Mouse (Mus musculus) heart, embryonic 10.5 days (tissue): ENCODE results near the gene Aatk. TPM values are rescaled to one million over a fixed set of nuclear protein-coding genes. Genes with fewer than 3 reads are reported as not detected.

Experiments used
- DNase-seq: peaks from one replicate; pipeline ENCODE4 v3.0.0-alpha.2; 2017; ENCODE audit warnings: low spot score
- H3K27ac ChIP-seq: fragments of 300-500 bp; sonication (generic); 2 replicates; pipeline ENCODE4 v1.5.1; 2016; ENCODE audit warnings: mild to moderate bottlenecking
- H3K27me3 ChIP-seq: fragments of 300-500 bp; sonication (generic); 2 replicates; pipeline ENCODE4 v1.6.1; 2016; ENCODE audit warnings: mild to moderate bottlenecking; ENCODE audit not compliant: poor library complexity, insufficient read depth, severe bottlenecking
- H3K36me3 ChIP-seq: fragments of 300-500 bp; sonication (generic); 2 replicates; pipeline ENCODE4 v1.6.1; 2016; ENCODE audit warnings: mild to moderate bottlenecking, moderate library complexity
- H3K4me1 ChIP-seq: fragments of 300-500 bp; sonication (generic); 2 replicates; pipeline ENCODE4 v1.6.1; 2016; ENCODE audit warnings: mild to moderate bottlenecking
- H3K4me3 ChIP-seq: fragments of 300-500 bp; sonication (generic); 2 replicates; pipeline ENCODE4 v1.5.1; 2016; ENCODE audit warnings: mild to moderate bottlenecking, moderate library complexity
- H3K9me3 ChIP-seq: fragments of 300-500 bp; sonication (generic); 2 replicates; pipeline ENCODE4 v1.6.1; 2016; ENCODE audit warnings: mild to moderate bottlenecking, moderate library complexity
- WGBS: fragments of 180-500 bp; shearing (Covaris S2); methylation state at CpG from one replicate; pipeline ENCODE4 v1.1.7; 2016; 5-methylcytosine and 5-hydroxymethylcytosine counted together
- polyA plus RNA-seq: library from polyadenylated mRNA; unstranded; fragments of >200 nt; fragmentation: Nextera tagmentation; extraction: Ambion mirVana; gene quantifications from 2 replicates; pipeline ENCODE4 v1.2.1, GENCODE M21; 2016

Gene Aatk
- polyA plus RNA-seq, 1 experiment from 2014 or later, result 0.58 TPM

DNA sequence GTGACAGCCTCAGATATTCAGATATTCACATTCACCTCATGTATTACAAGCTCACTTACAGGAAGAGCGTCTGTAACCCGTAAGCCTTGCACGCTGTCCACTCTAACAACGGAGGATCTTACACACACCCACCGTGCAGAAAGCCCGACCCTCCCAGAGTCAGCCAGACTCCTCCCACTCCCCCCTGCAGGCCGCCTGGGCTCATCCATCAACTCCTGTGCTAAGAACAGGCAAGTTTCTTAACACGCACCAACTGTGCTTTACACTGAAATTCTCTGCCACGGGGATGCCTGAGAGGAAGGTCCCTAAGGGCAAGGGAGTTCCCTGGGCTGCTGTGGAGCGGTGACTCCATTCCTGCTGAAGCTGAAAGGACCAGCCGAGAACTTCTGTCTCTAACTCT lies 22.3 kb upstream of the Aatk start:
- Histone ChIP-seq H3K4me3 (no peak overlapping the region), H3K4me1 (peaks cover 74% of the 10 kb centered on the region), H3K9me3 (no peaks in the 10 kb centered on the region), H3K36me3 (peaks cover 92% of the 10 kb centered on the region), H3K27ac (peak overlapping the region; percentile 17; the same call in 1 of the 2 replicates), H3K27me3 (peaks cover 16% of the 10 kb centered on the region)
- DNase-seq, result no peak
- WGBS, result 39% methylated on average over 11 of the region's 11 CpGs

DNA sequence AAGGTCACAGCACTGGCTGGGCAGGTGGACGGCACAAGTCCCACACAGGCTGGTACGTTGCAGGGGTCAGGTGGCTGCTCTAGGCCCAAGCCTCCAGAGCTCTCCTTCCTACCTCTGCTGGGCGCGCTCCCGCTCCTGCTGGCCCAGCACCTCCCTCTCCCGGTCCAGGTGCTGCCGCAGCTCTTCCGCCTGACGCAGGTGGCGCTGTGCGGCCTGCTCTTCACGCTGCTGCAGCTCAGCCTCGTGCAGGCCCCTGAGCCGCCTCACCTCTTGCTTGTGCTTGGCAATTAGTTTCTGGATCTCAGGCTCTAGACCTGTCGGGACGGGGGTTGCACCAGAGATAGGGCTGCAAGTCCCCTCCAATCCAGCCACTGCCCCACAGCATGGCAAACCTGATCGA lies 20.9 kb upstream of the Aatk start:
- Histone ChIP-seq H3K4me1 (peaks cover 74% of the 10 kb centered on the region), H3K27me3 (peaks cover 17% of the 10 kb centered on the region), H3K9me3 (no peaks in the 10 kb centered on the region), H3K4me3 (no peak overlapping the region), H3K36me3 (peaks cover 86% of the 10 kb centered on the region), H3K27ac (0 out of 2 replicates have a peak overlapping the region, but pooled peaks have one; percentile 32)
- WGBS, result 62% methylated on average over 17 of the region's 17 CpGs
- DNase-seq, result no peak

DNA sequence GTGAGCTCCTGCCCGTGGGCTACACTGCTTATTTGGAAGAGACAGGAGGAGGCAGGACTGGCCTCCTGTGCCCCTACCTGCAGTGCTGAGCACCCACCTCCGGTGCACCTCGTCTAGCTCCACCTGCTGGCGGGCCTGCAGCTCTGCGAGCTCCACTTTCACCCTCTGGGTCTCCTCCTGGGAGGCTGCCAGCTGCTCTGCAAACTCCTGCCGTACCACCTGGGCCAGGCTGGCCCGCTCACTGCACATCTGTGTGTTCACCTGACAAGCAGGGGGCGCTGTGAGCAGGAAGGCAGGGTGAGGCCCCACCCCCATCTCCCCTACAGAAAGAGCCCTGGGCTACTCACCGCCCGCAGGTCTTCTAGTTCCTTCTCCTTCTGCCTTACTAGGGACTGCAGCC lies 18.3 kb upstream of the Aatk start:
- peak overlapping the region; percentile 67 for H3K27ac ChIP-seq
- peaks cover 61% of the 10 kb centered on the region for H3K36me3 ChIP-seq
- peaks cover 17% of the 10 kb centered on the region for H3K27me3 ChIP-seq
- 35% methylated on average over 10 of the region's 10 CpGs for WGBS
- H3K4me3 ChIP-seq, result peak overlapping the region; percentile 34
- no peaks in the 10 kb centered on the region for H3K9me3 ChIP-seq
- no peak for DNase-seq
- peaks cover 52% of the 10 kb centered on the region for H3K4me1 ChIP-seq

DNA sequence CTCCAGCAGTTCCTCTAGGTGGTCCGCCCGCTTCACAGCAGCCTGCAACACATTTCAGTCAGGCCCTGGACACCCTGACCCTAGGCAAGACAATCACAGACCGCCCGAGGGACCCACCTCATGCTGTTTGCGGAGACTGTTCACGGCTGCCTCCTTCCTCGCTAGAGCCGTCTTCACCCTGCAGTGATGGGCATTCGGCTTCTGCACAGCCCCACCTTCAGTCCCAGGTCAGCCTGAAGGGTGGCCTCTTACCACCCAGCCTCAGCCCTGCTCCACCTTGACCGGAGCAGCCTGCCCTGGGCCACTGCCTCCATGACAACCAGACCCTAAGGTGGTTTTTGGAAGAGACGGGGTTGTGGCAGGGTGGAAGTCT lies 17.7 kb upstream of the Aatk start:
- DNase-seq, result no peak
- 91% methylated on average over 11 of the region's 11 CpGs for WGBS
- Histone ChIP-seq H3K36me3 (peaks cover 55% of the 10 kb centered on the region), H3K27me3 (peaks cover 17% of the 10 kb centered on the region), H3K4me1 (peaks cover 47% of the 10 kb centered on the region), H3K9me3 (no peaks in the 10 kb centered on the region), H3K27ac (no peak overlapping the region), H3K4me3 (no peak overlapping the region; the same call in 1 of the 2 replicates)

DNA sequence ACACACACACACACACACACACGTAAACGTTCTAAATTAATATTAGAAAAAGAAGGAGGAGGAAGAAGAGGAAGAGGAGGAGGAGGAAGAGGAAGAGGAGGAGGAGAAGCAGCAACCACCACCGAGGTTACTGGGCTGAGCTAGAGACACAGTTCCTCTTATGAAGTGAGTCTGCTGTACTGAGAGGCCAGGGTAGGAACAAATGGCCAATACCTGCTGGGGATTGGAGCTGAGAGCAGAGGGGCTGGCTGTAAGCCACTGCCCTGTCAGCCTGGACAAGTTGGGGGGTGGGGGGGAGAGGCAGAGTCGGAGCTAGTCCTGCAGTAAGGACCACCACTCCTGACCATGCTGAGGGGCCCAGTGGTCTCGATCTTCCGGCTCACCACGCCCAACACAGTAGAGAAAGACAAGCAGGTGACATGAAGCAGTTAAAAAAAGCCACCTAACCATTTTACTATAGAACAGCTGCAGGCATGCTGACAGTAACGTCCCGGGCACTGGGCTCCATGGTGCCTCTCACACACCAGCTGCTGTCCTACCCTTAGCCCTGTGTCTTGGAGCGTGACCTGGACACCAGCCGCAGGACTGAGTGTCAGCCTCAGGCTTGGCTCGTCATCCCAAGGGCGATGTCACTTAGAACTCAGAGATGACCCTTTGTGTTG lies 17.2 kb upstream of the Aatk start:
- no peak overlapping the region for H3K4me3 ChIP-seq
- peaks cover 50% of the 10 kb centered on the region for H3K36me3 ChIP-seq
- H3K27ac ChIP-seq, result no peak overlapping the region
- H3K9me3 ChIP-seq, result no peaks in the 10 kb centered on the region
- H3K27me3 ChIP-seq, result peaks cover 17% of the 10 kb centered on the region
- H3K4me1 ChIP-seq, result peaks cover 41% of the 10 kb centered on the region
- DNase-seq, result no peak
- WGBS, result 83% methylated on average over 13 of the region's 13 CpGs

DNA sequence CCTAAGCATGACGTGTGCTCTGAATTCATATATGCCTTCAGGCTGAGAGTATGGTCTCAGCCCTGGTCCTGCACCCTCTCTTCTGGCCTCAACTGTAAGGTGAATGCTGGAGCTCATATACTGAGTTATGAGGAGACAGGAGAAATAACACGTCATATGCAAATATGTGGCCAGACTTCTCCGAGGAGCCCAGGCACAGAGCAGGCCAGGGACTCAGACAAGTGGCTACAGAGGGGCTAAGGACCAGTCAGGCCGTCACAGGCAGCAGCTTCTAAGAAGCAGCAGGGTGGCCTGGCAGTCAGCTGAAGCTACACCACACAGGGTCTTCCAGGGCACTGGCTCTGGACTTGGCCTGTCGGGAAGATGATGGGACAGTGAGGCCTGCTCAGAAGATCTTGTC lies 16.4 kb upstream of the Aatk start:
- WGBS, result 80% methylated on average over 5 of the region's 5 CpGs

DNA sequence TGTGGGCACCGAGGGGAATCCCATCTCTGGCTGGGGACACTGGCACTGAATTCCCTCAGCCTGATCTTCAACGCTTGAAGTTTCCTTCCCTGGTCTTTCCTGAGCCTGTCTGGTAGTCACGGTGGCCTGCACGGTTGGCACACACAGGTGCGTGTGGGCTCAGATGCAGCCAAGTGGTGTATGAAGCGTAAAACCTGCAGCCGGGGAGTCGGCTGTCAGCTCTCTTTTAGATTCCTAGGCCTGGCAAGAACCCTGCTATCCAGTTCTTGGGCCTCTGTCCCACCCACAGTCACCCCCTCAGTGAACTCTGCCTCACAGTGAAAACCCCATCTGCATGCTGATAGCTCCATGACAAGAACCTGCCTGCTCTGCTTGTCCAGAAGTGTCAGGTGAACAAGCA lies 13.7 kb upstream of the Aatk start:
- no peak overlapping the region for H3K4me3 ChIP-seq
- H3K27me3 ChIP-seq, result peaks cover 9% of the 10 kb centered on the region; the same call in 1 of the 2 replicates
- no peaks in the 10 kb centered on the region for H3K9me3 ChIP-seq
- WGBS, result 82% methylated on average over 8 of the region's 8 CpGs
- H3K36me3 ChIP-seq, result peaks cover 19% of the 10 kb centered on the region
- H3K4me1 ChIP-seq, result peaks cover 22% of the 10 kb centered on the region
- no peak for DNase-seq
- no peak overlapping the region for H3K27ac ChIP-seq

More for the DNA sequence above, 16.4 kb upstream of the Aatk start:
- H3K9me3 ChIP-seq, result no peaks in the 10 kb centered on the region
- DNase-seq, result no peak
- no peak overlapping the region for H3K4me3 ChIP-seq
- H3K27me3 ChIP-seq, result peaks cover 17% of the 10 kb centered on the region
- no peak overlapping the region for H3K27ac ChIP-seq
- H3K36me3 ChIP-seq, result peaks cover 44% of the 10 kb centered on the region
- peaks cover 33% of the 10 kb centered on the region for H3K4me1 ChIP-seq

DNA sequence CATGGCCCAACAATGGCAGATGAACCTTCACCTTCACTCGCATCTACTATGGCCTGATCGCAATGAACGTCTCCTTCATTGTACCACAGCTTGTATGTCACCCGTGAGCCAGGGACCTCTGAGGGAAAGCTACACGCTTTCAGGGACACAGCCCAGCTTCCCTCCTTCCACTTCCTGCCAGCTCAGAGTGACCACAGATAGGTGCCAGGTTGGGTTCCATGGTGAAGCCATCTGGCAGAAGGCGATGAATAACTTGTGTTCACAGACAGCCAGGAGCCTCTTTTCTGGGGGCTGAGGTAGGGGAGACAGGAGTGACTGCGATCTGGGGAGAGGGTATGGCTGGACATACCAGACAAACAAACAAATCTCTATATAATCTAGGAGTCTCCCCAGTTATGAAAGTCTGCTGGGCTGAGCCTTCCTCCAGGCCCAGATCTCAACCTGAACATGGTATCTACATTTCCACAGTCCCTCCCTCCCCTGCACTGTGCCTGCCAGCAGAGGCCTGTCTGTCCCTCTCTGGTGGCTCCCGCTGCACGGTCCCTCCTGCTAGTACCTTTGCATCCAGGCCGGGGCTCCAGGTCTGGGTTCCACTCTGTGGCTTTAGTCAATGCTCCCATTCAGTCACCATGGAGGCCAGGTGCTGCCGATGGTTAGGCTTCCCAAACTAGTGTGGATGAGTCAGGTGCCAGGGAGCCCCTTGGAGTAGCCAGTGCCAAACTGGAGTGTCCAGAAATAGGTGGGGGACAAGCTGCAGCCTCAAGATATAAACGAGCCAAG lies 9.2 kb upstream of the Aatk start:
- DNase-seq, result no peak
- 0 out of 2 replicates have a peak overlapping the region, but pooled peaks have one; percentile 42 for H3K27ac ChIP-seq
- no peaks in the 10 kb centered on the region for H3K36me3 ChIP-seq
- WGBS, result 78% methylated on average over 12 of the region's 12 CpGs
- H3K4me1 ChIP-seq, result peaks cover 35% of the 10 kb centered on the region
- H3K4me3 ChIP-seq, result no peak overlapping the region
- no peaks in the 10 kb centered on the region for H3K9me3 ChIP-seq
- H3K27me3 ChIP-seq, result 0 out of 2 replicates have a peak, but pooled peaks cover 3% of the 10 kb centered on the region

DNA sequence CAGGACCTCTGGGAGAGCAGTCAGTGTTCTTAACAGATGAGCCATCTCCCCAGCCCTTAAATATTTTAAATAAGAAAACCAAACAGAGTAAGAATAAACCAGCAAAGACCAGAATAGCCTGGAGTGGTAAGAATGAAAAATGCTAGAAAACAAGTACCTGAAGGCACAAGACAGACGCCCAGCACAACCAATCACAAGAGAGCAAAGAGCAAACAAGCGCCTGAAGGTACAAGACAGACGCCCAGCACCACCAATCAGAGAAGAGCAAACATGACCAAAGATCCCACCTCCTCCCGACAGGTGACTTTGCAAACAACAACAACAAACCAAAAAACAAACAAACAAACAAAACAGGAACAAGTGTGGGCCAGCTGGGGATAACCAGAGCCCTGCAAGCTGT lies 6.9 kb upstream of the Aatk start:
- WGBS, result 86% methylated on average over 4 of the region's 4 CpGs
- no peak for DNase-seq
- H3K36me3 ChIP-seq, result no peaks in the 10 kb centered on the region
- H3K27ac ChIP-seq, result no peak overlapping the region
- H3K27me3 ChIP-seq, result peaks cover 12% of the 10 kb centered on the region
- no peak overlapping the region for H3K4me3 ChIP-seq
- peaks cover 40% of the 10 kb centered on the region for H3K4me1 ChIP-seq
- no peaks in the 10 kb centered on the region for H3K9me3 ChIP-seq

DNA sequence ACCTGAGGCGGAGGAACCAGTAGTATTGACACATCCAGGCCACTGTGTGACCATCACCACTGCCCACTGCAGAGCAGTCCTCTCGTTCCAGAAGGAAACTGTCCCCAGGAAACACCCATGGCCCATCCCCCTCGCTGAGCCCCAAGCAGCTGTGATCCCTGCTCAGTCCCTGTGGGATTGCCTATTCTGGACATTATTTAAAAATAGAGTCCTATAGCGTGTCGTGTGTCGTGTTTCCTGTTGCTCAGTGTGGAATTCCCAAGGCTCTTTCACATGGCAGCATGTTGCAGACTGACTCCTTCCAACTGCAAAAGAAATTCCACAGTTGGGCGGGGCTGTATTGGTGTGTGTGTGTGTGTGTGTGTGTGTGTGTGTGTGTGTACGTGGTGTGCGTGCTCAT lies 5.3 kb upstream of the Aatk start:
- no peaks in the 10 kb centered on the region for H3K36me3 ChIP-seq
- peaks cover 51% of the 10 kb centered on the region for H3K4me1 ChIP-seq
- no peak overlapping the region for H3K27ac ChIP-seq
- peaks cover 27% of the 10 kb centered on the region for H3K27me3 ChIP-seq
- no peak overlapping the region for H3K4me3 ChIP-seq
- no peaks in the 10 kb centered on the region for H3K9me3 ChIP-seq
- no peak for DNase-seq
- WGBS, result 65% methylated on average over 9 of the region's 9 CpGs

DNA sequence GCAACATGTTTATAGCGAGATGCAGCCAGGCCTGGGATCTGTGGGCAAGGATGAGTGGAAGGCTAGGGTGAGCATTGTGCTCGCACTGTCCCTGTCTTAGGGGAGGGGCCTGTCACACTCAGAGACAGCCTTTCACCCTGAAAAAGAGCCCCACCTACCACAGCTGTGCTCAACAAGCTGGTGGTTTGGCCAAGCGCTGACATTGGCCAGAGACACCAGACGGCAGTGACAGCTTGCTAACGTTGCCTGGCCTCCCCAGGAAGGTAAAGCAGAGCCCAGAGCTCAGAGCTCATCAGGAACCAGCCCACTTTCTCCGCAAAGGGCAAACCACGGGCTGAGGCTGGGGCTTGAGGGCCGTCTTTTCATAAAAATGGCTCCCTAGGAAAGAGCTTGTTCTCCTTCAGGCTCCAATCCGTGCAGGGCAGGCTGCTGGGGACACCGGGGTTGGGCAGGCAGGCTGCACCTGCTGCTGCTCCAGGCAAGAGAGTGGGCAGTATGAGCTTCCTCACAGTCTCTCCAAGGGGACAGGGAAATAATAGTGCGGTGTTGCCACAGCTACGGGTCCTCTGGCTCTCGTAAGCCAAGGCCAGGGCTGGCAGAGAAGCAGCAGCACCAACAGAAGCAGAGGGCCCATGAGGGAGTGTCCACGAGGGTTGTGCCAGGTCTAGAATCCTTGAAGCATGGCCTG lies 4.3 kb upstream of the Aatk start:
- Histone ChIP-seq H3K9me3 (no peaks in the 10 kb centered on the region), H3K36me3 (no peaks in the 10 kb centered on the region), H3K4me3 (peak overlapping the region; percentile 18; the same call in 1 of the 2 replicates), H3K27ac (peak overlapping the region; percentile 75), H3K27me3 (peaks cover 37% of the 10 kb centered on the region), H3K4me1 (peaks cover 52% of the 10 kb centered on the region)
- 40% methylated on average over 14 of the region's 14 CpGs for WGBS
- no peak for DNase-seq

DNA sequence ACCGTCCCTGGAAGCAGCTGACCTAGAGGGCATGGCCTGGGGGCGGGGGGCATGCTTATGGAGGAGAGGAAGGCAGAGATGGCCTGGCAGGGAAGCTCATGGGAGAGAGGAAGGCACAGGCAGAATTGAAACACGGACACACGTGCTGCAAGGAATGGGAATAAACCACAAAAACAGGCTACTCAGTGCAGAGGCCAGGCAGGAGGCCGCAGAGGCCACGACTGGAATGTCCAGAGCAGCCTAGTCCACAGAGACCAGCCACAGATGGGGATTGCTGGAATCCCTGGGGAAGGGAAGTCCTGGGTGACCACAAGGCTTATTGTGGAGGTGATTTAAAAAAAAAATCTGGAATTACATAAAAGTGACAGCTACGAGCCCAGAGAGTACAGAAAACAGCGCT lies 2.1 kb upstream of the Aatk start:
- Histone ChIP-seq H3K27ac (no peak overlapping the region), H3K4me3 (no peak overlapping the region), H3K36me3 (no peaks in the 10 kb centered on the region), H3K4me1 (peaks cover 53% of the 10 kb centered on the region), H3K27me3 (peaks cover 53% of the 10 kb centered on the region), H3K9me3 (no peaks in the 10 kb centered on the region)
- no peak for DNase-seq
- WGBS, result 85% methylated on average over 8 of the region's 8 CpGs

DNA sequence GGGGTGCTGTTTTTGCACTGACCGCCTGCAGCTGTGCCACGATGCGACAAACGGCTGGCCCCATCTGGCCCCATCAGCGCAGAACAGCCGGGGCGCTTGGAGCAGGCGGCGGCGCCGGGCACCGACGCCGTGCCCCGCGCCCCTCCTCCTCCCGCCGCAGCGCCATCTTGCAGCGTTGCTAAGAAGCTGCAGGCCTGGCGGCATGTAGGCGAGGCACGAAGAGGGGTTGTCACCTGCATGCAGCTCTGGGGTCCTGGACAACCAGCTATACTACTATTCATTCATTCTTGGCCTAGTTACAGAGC lies 1.2 kb upstream of the Aatk start:
- H3K4me3 ChIP-seq, result peak overlapping the region; percentile 76
- H3K27ac ChIP-seq, result peak overlapping the region; percentile 17; the same call in 1 of the 2 replicates
- peaks cover 55% of the 10 kb centered on the region for H3K27me3 ChIP-seq

More for the DNA sequence above, 1.2 kb upstream of the Aatk start:
- Histone ChIP-seq H3K9me3 (no peaks in the 10 kb centered on the region), H3K4me1 (peaks cover 57% of the 10 kb centered on the region), H3K36me3 (no peaks in the 10 kb centered on the region)
- WGBS, result 3% methylated on average over 23 of the region's 23 CpGs
- DNase-seq, result no peak
